Mouse (Mus musculus) myocyte (in vitro differentiated cells): ENCODE measurements around the gene Wdfy3. TPM values are rescaled to one million over a fixed set of nuclear protein-coding genes. Genes with fewer than 3 reads are reported as not detected.

Source experiments
- H3K27me3 ChIP-seq: one replicate; pipeline ENCODE4 v1.6.1; 2011; ENCODE audit not compliant: control insufficient read depth, insufficient read depth, insufficient read length
- H3K36me3 ChIP-seq: one replicate; pipeline ENCODE4 v1.6.1; 2011; ENCODE audit not compliant: control insufficient read depth, insufficient read depth
- H3K4me2 ChIP-seq: one replicate; pipeline ENCODE4 v1.6.1; 2011; ENCODE audit warnings: low read depth, control low read depth
- H3K4me3 ChIP-seq: one replicate; pipeline ENCODE4 v1.5.1; 2011; ENCODE audit warnings: mild to moderate bottlenecking, control low read depth, moderate library complexity
- H3K79me2 ChIP-seq: one replicate; pipeline ENCODE4 v1.6.1; 2011; ENCODE audit not compliant: control insufficient read depth, insufficient read depth
- H3ac ChIP-seq: one replicate; pipeline ENCODE4 v1.6.1; 2011; ENCODE audit not compliant: control insufficient read depth, insufficient read length
- CEBPB ChIP-seq: IDR thresholded peaks from 2 replicates; pipeline ENCODE4 v1.6.1; 2011; ENCODE audit warnings: mild to moderate bottlenecking, moderate library complexity; ENCODE audit not compliant: poor library complexity, insufficient read depth, severe bottlenecking
- E2F4 ChIP-seq: IDR thresholded peaks from one replicate; pipeline ENCODE4 v1.6.1; 2011; ENCODE audit warnings: mild to moderate bottlenecking, control low read depth, moderate library complexity; ENCODE audit not compliant: insufficient read depth
- MAX ChIP-seq: IDR thresholded peaks from one replicate; pipeline ENCODE4 v1.6.1; 2011; ENCODE audit warnings: low read depth, mild to moderate bottlenecking, control low read depth
- MYOD1 ChIP-seq, 3 experiments: IDR thresholded peaks; one replicate each; pipeline ENCODE4 v1.6.1; 2011; ENCODE audit warnings: control low read depth in 2 of 3, low read depth in 2 of 3, mild to moderate bottlenecking in 2 of 3, moderate library complexity in 1 of 3; ENCODE audit not compliant: insufficient read length in 2 of 3, control insufficient read depth in 1 of 3
- MYOG ChIP-seq, 3 experiments: IDR thresholded peaks; one replicate each; pipeline ENCODE4 v1.6.1; 2011; ENCODE audit warnings: control low read depth in 2 of 3, low read depth in 2 of 3, mild to moderate bottlenecking in 2 of 3; ENCODE audit not compliant: insufficient read length in 2 of 3, control insufficient read depth in 1 of 3, insufficient read depth in 1 of 3
- POLR2A ChIP-seq: IDR thresholded peaks from one replicate; pipeline ENCODE4 v1.6.1; 2011; ENCODE audit warnings: low read depth, mild to moderate bottlenecking, control low read depth, moderate library complexity; ENCODE audit not compliant: insufficient read length
- POLR2AphosphoS2 ChIP-seq: IDR thresholded peaks from one replicate; pipeline ENCODE4 v1.6.1; 2011; ENCODE audit warnings: low read depth, control low read depth; ENCODE audit not compliant: insufficient read length
- REST ChIP-seq: IDR thresholded peaks from one replicate; pipeline ENCODE4 v1.6.1; 2011; ENCODE audit warnings: mild to moderate bottlenecking, control low read depth, moderate library complexity; ENCODE audit not compliant: insufficient read depth, insufficient read length
- SRF ChIP-seq: IDR thresholded peaks from one replicate; pipeline ENCODE4 v1.6.1; 2011; ENCODE audit warnings: low read depth; ENCODE audit not compliant: control insufficient read depth, insufficient read length
- TCF12 ChIP-seq: IDR thresholded peaks from one replicate; pipeline ENCODE4 v1.6.1; 2011; ENCODE audit warnings: mild to moderate bottlenecking, control low read depth; ENCODE audit not compliant: poor library complexity, insufficient read depth, severe bottlenecking
- TCF3 ChIP-seq: IDR thresholded peaks from one replicate; pipeline ENCODE4 v1.6.1; 2011; ENCODE audit warnings: low read depth, control low read depth; ENCODE audit not compliant: insufficient read length
- USF1 ChIP-seq: IDR thresholded peaks from one replicate; pipeline ENCODE4 v1.6.1; 2011; ENCODE audit warnings: low read depth, mild to moderate bottlenecking, control low read depth, moderate library complexity
- polyA plus RNA-seq: library from polyadenylated mRNA; unstranded; fragments of >200 nt; fragmentation: generic; extraction: Trizol; gene quantifications from one replicate; pipeline ENCODE4 v1.2.1, GENCODE M21; 2012; ENCODE audit warnings: missing spikeins

The Wdfy3 gene
- polyA plus RNA-seq, 1 experiment: 9.5 TPM

DNA sequence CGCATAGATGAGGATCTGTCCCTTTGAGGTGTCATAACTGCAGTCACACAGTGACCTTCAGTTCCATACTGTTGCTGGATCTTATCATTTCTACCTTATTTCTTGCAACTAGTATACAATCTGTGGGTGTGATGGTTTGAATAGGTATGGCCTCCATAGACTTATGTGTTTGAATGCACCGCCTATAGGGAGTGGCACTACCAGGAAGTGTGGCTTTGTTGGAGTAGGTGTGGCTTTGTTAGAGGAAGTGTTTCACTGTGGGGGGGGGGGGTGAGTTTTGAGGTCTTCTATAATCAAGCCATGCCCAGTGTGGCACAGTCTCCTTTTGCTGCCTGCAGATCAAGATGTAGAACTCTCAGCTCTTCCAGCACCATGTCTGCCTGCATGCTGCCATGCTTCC lies 21.3 kb downstream of the Wdfy3 start:
- Histone ChIP-seq H3ac (no peak overlapping the region), H3K4me2 (no peak overlapping the region), H3K79me2 (peaks cover 84% of the 10 kb centered on the region), H3K36me3 (no peaks in the 10 kb centered on the region), H3K27me3 (no peaks in the 10 kb centered on the region), H3K4me3 (no peak overlapping the region)
- TF ChIP-seq MYOG (IDR thresholded peaks at IDR 0.05; ENCODE audit: control insufficient read depth in 1 of 3, insufficient read depth in 1 of 3, insufficient read length in 2 of 3, low read depth in 2 of 3) (no peak), MYOD1 (IDR thresholded peaks at IDR 0.05; ENCODE audit: control insufficient read depth in 1 of 3, insufficient read length in 2 of 3, low read depth in 2 of 3) (no peak), REST (no peak), CEBPB (no peak), SRF (no peak), TCF12 (no peak), POLR2A (no peak), POLR2AphosphoS2 (no peak), E2F4 (no peak), MAX (no peak), TCF3 (no peak), USF1 (no peak)

GRCm38 (mm10) chr5:102046617-102047116 lies 23.1 kb downstream of the Wdfy3 start:
- no peak for TF ChIP-seq POLR2AphosphoS2
- TF ChIP-seq MYOD1 (IDR thresholded peaks at IDR 0.05; ENCODE audit: control insufficient read depth in 1 of 3, insufficient read length in 2 of 3, low read depth in 2 of 3): no peak
- TF ChIP-seq USF1: no peak
- no peak for TF ChIP-seq TCF12
- peaks cover 70% of the 10 kb centered on the region for H3K79me2 ChIP-seq
- H3K4me3 ChIP-seq: no peak overlapping the region
- no peaks in the 10 kb centered on the region for H3K27me3 ChIP-seq
- no peak overlapping the region for H3ac ChIP-seq
- H3K4me2 ChIP-seq: no peak overlapping the region
- no peaks in the 10 kb centered on the region for H3K36me3 ChIP-seq

DNA sequence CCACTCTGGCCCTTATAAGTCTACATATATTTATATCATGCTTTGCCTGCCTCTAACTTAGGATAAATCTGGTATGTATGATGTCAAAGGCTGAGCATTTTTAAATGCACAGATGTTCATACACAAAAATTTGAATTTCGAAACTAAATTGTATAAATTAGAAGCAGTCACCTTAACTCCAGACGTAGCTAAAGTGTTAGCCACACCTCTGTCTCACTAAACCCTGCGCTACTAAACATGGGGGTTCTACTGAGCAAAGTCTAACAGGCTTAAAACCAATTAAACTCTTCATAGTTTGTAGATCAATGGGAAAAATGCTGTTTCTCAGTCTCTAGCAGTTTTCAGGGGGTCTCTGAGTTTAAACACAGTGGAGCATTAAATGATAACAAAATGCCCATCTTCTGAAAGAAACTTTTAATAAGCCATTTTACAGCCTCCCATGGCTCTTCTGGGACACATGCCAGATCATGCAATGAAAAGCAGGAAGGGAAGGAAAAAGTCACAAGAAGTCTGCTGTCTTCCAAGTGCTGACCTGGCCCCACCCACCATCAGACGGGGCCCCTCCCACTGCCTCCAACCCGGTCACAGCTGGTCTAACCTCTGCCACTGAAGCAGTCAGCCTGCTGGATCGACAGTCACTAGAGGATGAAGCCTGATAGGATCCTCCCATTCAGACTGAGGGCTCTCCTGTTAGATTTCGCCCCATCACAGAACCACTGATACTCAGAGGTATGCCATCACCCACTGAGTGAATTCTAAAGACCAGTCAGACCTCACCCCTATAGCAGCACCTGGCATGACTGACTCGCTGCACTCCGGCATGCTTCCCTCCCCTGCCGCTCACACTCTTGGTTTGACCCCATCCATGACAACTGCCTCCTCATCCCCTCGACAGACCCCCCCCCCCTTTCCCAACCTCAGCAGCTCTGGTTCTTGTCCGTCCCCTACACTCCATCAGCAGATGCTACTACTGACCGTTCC lies 23.8 kb downstream of the Wdfy3 start:
- TF ChIP-seq CEBPB: no peak
- no peak for TF ChIP-seq USF1
- TF ChIP-seq REST: no peak
- H3ac ChIP-seq: no peak overlapping the region
- no peaks in the 10 kb centered on the region for H3K36me3 ChIP-seq
- H3K4me3 ChIP-seq: no peak overlapping the region
- H3K27me3 ChIP-seq: no peaks in the 10 kb centered on the region
- H3K79me2 ChIP-seq: peaks cover 63% of the 10 kb centered on the region
- no peak overlapping the region for H3K4me2 ChIP-seq

DNA sequence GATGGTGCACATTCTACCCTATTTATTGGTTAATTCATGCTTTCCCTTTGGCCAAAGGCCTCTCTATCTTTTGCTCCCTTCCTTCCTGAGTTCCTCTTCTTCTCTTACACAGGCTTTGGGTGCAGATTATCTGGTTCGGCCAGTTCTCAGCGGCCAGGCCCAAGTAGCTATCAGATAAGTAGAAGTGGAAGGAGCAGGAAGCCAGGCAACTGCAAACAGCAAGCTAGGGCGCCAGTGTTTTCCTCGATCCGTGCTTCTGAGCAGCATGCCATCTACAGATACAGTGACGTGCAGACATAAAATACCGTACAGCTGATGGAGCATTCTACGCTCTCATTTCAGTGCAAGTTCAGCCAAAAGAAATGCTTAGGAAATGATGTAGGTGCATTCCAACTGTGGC lies 24.5 kb downstream of the Wdfy3 start:
- peaks cover 58% of the 10 kb centered on the region for H3K79me2 ChIP-seq
- H3K4me2 ChIP-seq: no peak overlapping the region
- H3ac ChIP-seq: no peak overlapping the region
- H3K36me3 ChIP-seq: no peaks in the 10 kb centered on the region
- no peak overlapping the region for H3K4me3 ChIP-seq
- no peaks in the 10 kb centered on the region for H3K27me3 ChIP-seq
- TF ChIP-seq TCF12: no peak
- TF ChIP-seq MYOD1 (IDR thresholded peaks at IDR 0.05; ENCODE audit: control insufficient read depth in 1 of 3, insufficient read length in 2 of 3, low read depth in 2 of 3): no peak
- TF ChIP-seq POLR2AphosphoS2: no peak
- no peak for TF ChIP-seq CEBPB
- no peak for TF ChIP-seq MAX
- TF ChIP-seq POLR2A: no peak

GRCm38 (mm10) chr5:102033281-102033680 lies 36.4 kb downstream of the Wdfy3 start:
- Histone ChIP-seq H3K4me2 (no peak overlapping the region), H3ac (no peak overlapping the region), H3K79me2 (peaks cover 9% of the 10 kb centered on the region), H3K36me3 (peaks cover 39% of the 10 kb centered on the region), H3K4me3 (no peak overlapping the region), H3K27me3 (no peaks in the 10 kb centered on the region)
- no peak for TF ChIP-seq CEBPB
- no peak for TF ChIP-seq POLR2A
- no peak for TF ChIP-seq TCF3
- TF ChIP-seq POLR2AphosphoS2: no peak
- TF ChIP-seq MYOD1 (IDR thresholded peaks at IDR 0.05; ENCODE audit: control insufficient read depth in 1 of 3, insufficient read length in 2 of 3, low read depth in 2 of 3): no peak
- no peak for TF ChIP-seq MYOG (IDR thresholded peaks at IDR 0.05; ENCODE audit: control insufficient read depth in 1 of 3, insufficient read depth in 1 of 3, insufficient read length in 2 of 3, low read depth in 2 of 3)
- TF ChIP-seq USF1: no peak
- no peak for TF ChIP-seq TCF12
